Mouse (Mus musculus) liver, embryonic 14.5 days (tissue): Measurements from ENCODE around the gene Dlgap3. TPM values are rescaled to one million over a fixed set of nuclear protein-coding genes. Genes with fewer than 3 reads are reported as not detected.

Experiments used
- ATAC-seq: fragments of 200-750 bp; cut with Nextera tagmentation; 2 replicates; pipeline ENCODE4 v1.8.0; 2017; ENCODE audit warnings: moderate number of reproducible peaks, mild to moderate bottlenecking, moderate library complexity; ENCODE audit not compliant: insufficient read depth
- DNase-seq, 3 experiments: peaks; one replicate each; pipeline ENCODE4 v3.0.0-alpha.2; 2012 to 2013; ENCODE audit warnings: low read depth in 3 of 3, low spot score in 3 of 3
- H3K27ac ChIP-seq: fragments of 300-500 bp; sonication (generic); 2 replicates; pipeline ENCODE4 v1.5.1; 2014; ENCODE audit warnings: moderate library complexity, mild to moderate bottlenecking, control low read depth, inconsistent platforms
- H3K27me3 ChIP-seq: fragments of 300-500 bp; sonication (generic); 2 replicates; pipeline ENCODE4 v1.6.1; 2014; ENCODE audit warnings: mild to moderate bottlenecking, low read length, moderate library complexity; ENCODE audit not compliant: control insufficient read depth, insufficient read depth
- H3K36me3 ChIP-seq: fragments of 300-500 bp; sonication (generic); replicated peaks from 2 replicates; pipeline ENCODE4 v1.6.1; 2014; ENCODE audit warnings: low read depth; ENCODE audit not compliant: control insufficient read depth, insufficient read depth
- H3K4me1 ChIP-seq, 2 experiments: fragments of 200-500 bp in 1 of 2; fragments of 300-500 bp in 1 of 2; sonication (generic) in 1 of 2; replicated peaks; 2 replicates each; pipeline ENCODE4 v1.6.1; 2012 to 2014; ENCODE audit warnings: antibody characterized with exemption in 1 of 2, inconsistent platforms in 1 of 2, low read length in 1 of 2; ENCODE audit not compliant: control insufficient read depth in 2 of 2, insufficient read depth in 2 of 2
- H3K4me2 ChIP-seq: fragments of 300-500 bp; sonication (generic); 2 replicates; pipeline ENCODE4 v1.6.1; 2014; ENCODE audit warnings: low read depth, mild to moderate bottlenecking, control low read depth, moderate library complexity
- H3K4me3 ChIP-seq, 2 experiments: fragments of 200-500 bp in 1 of 2; fragments of 300-500 bp in 1 of 2; sonication (generic) in 1 of 2; 2 replicates each; pipeline ENCODE4 v1.5.1; 2012 to 2014; ENCODE audit warnings: low read depth in 2 of 2, low read length in 2 of 2, mild to moderate bottlenecking in 2 of 2, control low read depth in 1 of 2, inconsistent platforms in 1 of 2, moderate library complexity in 1 of 2; ENCODE audit not compliant: insufficient read depth in 1 of 2
- H3K9ac ChIP-seq: fragments of 300-500 bp; sonication (generic); replicated peaks from 2 replicates; pipeline ENCODE4 v1.6.1; 2014; ENCODE audit warnings: mild to moderate bottlenecking, control low read depth, moderate library complexity
- H3K9me3 ChIP-seq: fragments of 300-500 bp; sonication (generic); 2 replicates; pipeline ENCODE4 v1.6.1; 2016; ENCODE audit warnings: low read length, mixed read lengths; ENCODE audit not compliant: control insufficient read depth
- CTCF ChIP-seq: IDR thresholded peaks from 2 replicates; pipeline ENCODE4 v1.5.1; 2016; ENCODE audit warnings: antibody characterized with exemption, low read depth, control low read depth
- EP300 ChIP-seq: IDR thresholded peaks from 2 replicates; pipeline ENCODE4 v1.6.1; 2016; ENCODE audit warnings: antibody characterized with exemption, low read depth
- WGBS: fragments of 180-500 bp; shearing (Covaris S2); extraction: QIAGEN DNeasy Blood & Tissue Kit; methylation state at CpG from one replicate; pipeline ENCODE4 v1.1.7; 2014; ENCODE audit not compliant: insufficient replicate concordance; 5-methylcytosine and 5-hydroxymethylcytosine counted together
- polyA plus RNA-seq, 2 experiments: library from polyadenylated mRNA; depleted of rRNA in 1 of 2; stranded (reverse) in 1 of 2; unstranded in 1 of 2; fragments of >200 nt; fragmentation: Nextera tagmentation in 1 of 2; extraction: Ambion mirVana in 1 of 2; gene quantifications; 2 replicates each; pipeline versions ENCODE4 v1.2.1 to v1.2.3; 2012 to 2014

The Dlgap3 gene
- polyA plus RNA-seq, 2 experiments, result 0.24 to 0.28 TPM

- no peak for ATAC-seq
- 29% methylated on average over 12 of the region's 12 CpGs for WGBS
- H3K9ac ChIP-seq, result no peak overlapping the region
These were observed 89.3 kb downstream of the Dlgap3 start for GRCm38 (mm10) chr4:127258186-127258897.

GRCm38 (mm10) chr4:127261601-127262000 lies 92.6 kb downstream of the Dlgap3 start:
- no peaks in the 10 kb centered on the region for H3K36me3 ChIP-seq
- TF ChIP-seq EP300, result no peak
- TF ChIP-seq CTCF, result no peak
- no peak overlapping the region for H3K4me3 ChIP-seq
- no peak overlapping the region for H3K9ac ChIP-seq
- H3K27me3 ChIP-seq, result no peaks in the 10 kb centered on the region
- peaks cover 0 to 4% of the 10 kb centered on the region in 2 experiments; a peak in 1 of 4 replicates for H3K4me1 ChIP-seq
- no peak overlapping the region for H3K27ac ChIP-seq
- H3K9me3 ChIP-seq, result no peaks in the 10 kb centered on the region
- H3K4me2 ChIP-seq, result no peak overlapping the region
- whole genome bisulfite sequencing, result 70% methylated on average over 14 of the region's 14 CpGs
- DNase-seq (no peak), ATAC-seq (no peak)

More at GRCm38 (mm10) chr4:127258186-127258897, 89.3 kb downstream of the Dlgap3 start:
- H3K36me3 ChIP-seq, result no peaks in the 10 kb centered on the region
- H3K4me3 ChIP-seq, result no peak overlapping the region
- H3K27ac ChIP-seq, result no peak overlapping the region
- no peaks in the 10 kb centered on the region for H3K27me3 ChIP-seq
- H3K9me3 ChIP-seq, result no peaks in the 10 kb centered on the region
- TF ChIP-seq EP300, result no peak
- TF ChIP-seq CTCF, result no peak
- H3K4me1 ChIP-seq, result peaks cover 0 to 2% of the 10 kb centered on the region in 2 experiments; a peak in 1 of 4 replicates
- no peak for DNase-seq
- H3K4me2 ChIP-seq, result no peak overlapping the region

GRCm38 (mm10) chr4:127263438-127264182 lies 94.6 kb downstream of the Dlgap3 start:
- no peak overlapping the region for H3K4me2 ChIP-seq
- peak; percentile 65 for ATAC-seq
- DNase-seq, result no peak

DNA sequence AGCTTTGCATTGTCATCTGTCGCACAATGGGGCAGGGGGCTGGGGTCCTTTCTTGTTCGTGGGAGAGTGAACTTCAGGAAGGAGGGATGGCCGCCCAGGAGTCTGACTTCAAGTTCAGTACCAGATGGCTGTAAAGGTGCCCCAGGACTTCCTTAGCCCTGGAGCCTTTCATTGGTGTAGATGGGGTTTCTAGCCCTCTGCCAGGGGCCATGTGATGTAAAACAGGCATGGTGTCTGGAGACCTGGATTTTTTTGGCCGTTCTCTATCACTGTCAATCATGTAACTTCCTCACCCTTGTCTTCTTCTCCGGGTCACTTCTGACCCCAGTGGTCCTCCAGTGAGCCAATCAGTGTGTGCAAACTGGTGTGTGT lies 95.2 kb downstream of the Dlgap3 start:
- Histone ChIP-seq H3K4me1 (0 out of 4 replicates have a peak, but pooled peaks cover 0 to 4% of the 10 kb centered on the region in 2 experiments), H3K4me2 (no peak overlapping the region), H3K4me3 (no peak overlapping the region), H3K27ac (no peak overlapping the region), H3K9ac (no peak overlapping the region), H3K36me3 (no peaks in the 10 kb centered on the region), H3K27me3 (no peaks in the 10 kb centered on the region), H3K9me3 (no peaks in the 10 kb centered on the region)
- DNase-seq (no peak), ATAC-seq (no peak)
- 26% methylated on average over 5 of the region's 5 CpGs for WGBS
- TF ChIP-seq EP300 (no peak), CTCF (no peak)

More at GRCm38 (mm10) chr4:127263438-127264182, 94.6 kb downstream of the Dlgap3 start:
- no peak for TF ChIP-seq CTCF
- no peak for TF ChIP-seq EP300
- Histone ChIP-seq H3K4me1 (0 out of 4 replicates have a peak, but pooled peaks cover 0 to 4% of the 10 kb centered on the region in 2 experiments), H3K4me3 (no peak overlapping the region), H3K9me3 (no peaks in the 10 kb centered on the region), H3K9ac (no peak overlapping the region), H3K27ac (no peak overlapping the region), H3K27me3 (no peaks in the 10 kb centered on the region), H3K36me3 (no peaks in the 10 kb centered on the region)
- 18% methylated on average over 19 of the region's 19 CpGs for WGBS

DNA sequence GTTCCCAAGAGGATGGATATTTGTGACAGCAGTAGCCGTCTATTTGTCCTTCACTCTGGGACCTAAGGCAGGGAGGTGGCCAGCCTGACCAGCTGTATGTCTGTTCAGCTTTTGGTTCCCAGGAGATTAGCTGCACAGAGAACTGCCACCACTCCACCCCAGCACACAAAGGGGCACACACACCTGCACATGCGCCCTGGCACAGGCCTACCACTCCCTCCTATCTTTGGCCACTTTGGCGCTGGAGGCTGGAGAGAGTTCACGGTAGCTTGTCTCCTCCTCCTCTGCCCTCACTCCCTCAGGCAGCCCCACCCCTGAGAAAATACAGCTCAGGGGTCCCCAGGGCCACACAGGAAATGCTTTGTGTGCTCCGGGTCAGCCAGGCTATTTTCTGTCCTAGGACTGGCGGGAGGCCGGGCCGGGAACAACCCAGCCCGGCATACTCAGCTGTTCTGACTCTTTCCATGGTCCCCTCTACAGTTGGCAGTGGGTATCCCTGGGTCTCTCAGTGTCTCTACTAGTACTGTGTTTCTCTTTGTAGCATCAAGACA lies 109.5 kb downstream of the Dlgap3 start:
- DNase-seq, result no peak
- Histone ChIP-seq H3K27me3 (no peaks in the 10 kb centered on the region), H3K9ac (no peak overlapping the region), H3K4me2 (no peak overlapping the region), H3K27ac (no peak overlapping the region), H3K4me1 (no peaks in the 10 kb centered on the region), H3K4me3 (no peak overlapping the region), H3K36me3 (no peaks in the 10 kb centered on the region), H3K9me3 (no peaks in the 10 kb centered on the region)
- no peak for ATAC-seq
- TF ChIP-seq EP300 (no peak), CTCF (no peak)
- 35% methylated on average over 9 of the region's 9 CpGs for WGBS
